Mouse (Mus musculus) megakaryocyte-erythroid progenitor cell, adult 5-6 weeks (primary cell): ENCODE data around the gene Timm10. TPM values are rescaled to one million over a fixed set of nuclear protein-coding genes. Genes with fewer than 3 reads are reported as not detected.
A peak's percentile ranks its signal among the peaks of the same experiment; 100 is the strongest.

ENCODE experiments used
- ATAC-seq: replicated peaks from 2 replicates; pipeline ENCODE4 v1.8.0; 2016; ENCODE audit warnings: mild to moderate bottlenecking, inconsistent platforms; ENCODE audit not compliant: severe bottlenecking, poor library complexity, low FRiP score, low TSS enrichment
- total RNA-seq, 2 experiments: library from RNA; stranded (forward) in 1 of 2; stranded (reverse) in 1 of 2; fragments of 200-1000, 215-1000 nt in 1 of 2; fragments of >200 nt in 1 of 2; fragmentation: Nextera tagmentation in 1 of 2; gene quantifications; 2 replicates each; pipeline ENCODE4 v1.2.3; 2014 to 2017

The Timm10 gene
- total RNA-seq, 2 experiments from 2014 or later, result 88.0 to 91.6 TPM

GRCm38 (mm10) chr2:84810886-84811577 is 15.8 kb upstream of the Timm10 start:
- ATAC-seq, result peak; percentile 52

- peak; percentile 87 for ATAC-seq
These were observed 14.9 kb upstream of the Timm10 start for GRCm38 (mm10) chr2:84811880-84812279.

GRCm38 (mm10) chr2:84812676-84813075 is 14.1 kb upstream of the Timm10 start:
- no peak for ATAC-seq

DNA sequence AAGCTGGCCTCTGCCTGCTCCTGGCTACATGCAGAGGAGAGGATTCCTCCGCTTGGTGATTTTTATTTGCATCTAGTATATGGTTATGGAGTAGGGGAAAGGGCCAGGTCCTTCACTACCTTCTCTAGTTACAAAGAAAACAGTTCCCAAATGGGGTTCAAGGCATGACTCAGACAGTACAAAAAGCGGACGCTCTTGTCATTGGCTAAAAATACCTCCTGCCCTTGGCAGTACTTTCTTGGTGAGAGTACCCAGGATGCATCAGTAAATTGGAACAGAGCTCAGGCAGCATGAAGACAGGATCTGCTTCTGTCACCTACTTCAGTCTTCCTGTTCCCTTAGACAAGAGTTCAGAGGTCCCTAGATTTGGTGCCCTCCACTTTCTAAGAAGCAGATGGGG is 6.9 kb upstream of the Timm10 start:
- no peak for ATAC-seq

GRCm38 (mm10) chr2:84822552-84822951 is 4.2 kb upstream of the Timm10 start, which contains the start of gene Smtnl1:
Gene Smtnl1, minus strand, starts transcription at chr2:84822652.
- no peak for ATAC-seq

DNA sequence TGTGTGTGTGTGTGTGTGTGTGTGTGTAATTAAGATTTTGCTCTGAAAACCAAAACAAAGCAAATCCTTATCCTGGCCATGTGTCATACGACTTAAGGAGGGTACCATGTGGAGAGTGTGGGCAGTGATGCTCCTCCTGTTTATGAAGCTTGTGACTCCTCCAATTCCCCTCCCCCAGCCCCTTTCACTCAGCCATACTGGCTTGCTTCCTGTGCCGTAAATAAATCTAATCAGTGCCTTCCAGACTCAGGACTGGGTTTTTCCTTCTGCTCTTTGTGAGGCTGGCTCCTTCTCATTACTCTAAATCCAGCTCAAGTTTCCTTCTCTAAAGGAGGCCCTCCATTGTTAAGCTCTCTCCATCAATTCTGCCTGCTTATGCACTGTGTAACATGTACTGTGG is 3.6 kb upstream of the Timm10 start:
- ATAC-seq, result no peak

- ATAC-seq, result peak; percentile 64
These were observed 605 bp downstream of the Timm10 start for GRCm38 (mm10) chr2:84827283-84827920.

GRCm38 (mm10) chr2:84831666-84832391 is 5.0 kb downstream of the Timm10 start:
- peak; percentile 51 for ATAC-seq

- ATAC-seq, result no peak
These were observed 10.3 kb downstream of the Timm10 start for GRCm38 (mm10) chr2:84837107-84837506.

GRCm38 (mm10) chr2:84837817-84838592 is 11.2 kb downstream of the Timm10 start:
- ATAC-seq, result no peak

DNA sequence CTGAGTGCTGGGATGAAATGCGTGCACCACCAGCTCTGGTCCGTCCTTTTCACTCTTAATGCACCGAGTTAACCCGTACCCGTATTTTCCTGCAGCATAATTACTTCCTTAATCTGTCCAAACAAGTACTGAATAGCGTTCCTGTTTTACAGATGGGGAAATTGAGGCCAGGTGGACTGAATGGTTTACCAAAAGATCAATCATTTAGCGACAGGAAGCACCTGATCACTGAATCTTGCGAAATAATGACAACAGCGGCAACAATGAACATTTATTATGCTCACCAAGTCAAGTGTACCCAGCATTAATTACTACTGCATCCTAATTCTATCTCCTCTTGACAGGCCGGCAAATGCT is 11.8 kb downstream of the Timm10 start, which contains the start of gene Slc43a1:
Gene Slc43a1 (plus strand): TSS at position 258 of the 357 bp plus-strand sequence.
- ATAC-seq, result no peak

GRCm38 (mm10) chr2:84838993-84839980 is 12.5 kb downstream of the Timm10 start:
- ATAC-seq, result 0 out of 2 replicates have a peak, but pooled peaks have one; percentile 12

- peak; percentile 53 for ATAC-seq
These were observed 13.4 kb downstream of the Timm10 start for GRCm38 (mm10) chr2:84840016-84840747.

GRCm38 (mm10) chr2:84840748-84841563 is 14.2 kb downstream of the Timm10 start:
- ATAC-seq, result peak; percentile 17; the same call in 1 of the 2 replicates

DNA sequence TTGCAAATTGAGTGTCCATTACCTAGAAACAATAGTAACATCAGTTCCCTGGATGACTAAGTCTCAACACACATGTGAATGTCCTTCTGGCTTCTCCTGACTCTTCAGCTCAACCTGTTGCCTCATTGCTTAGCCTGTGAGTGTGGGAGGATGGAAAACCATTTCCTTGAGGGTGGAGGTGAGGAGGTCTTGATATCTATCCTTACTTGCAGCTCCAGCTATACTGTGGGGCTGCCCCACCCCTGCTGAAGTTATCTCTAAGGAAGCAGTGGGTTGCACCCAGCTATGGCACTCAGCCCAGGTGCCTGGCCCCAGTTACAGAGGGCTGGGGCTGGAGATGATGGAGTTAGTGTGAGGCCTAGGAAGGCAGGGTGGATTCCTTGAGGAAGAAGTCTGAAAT is 15.1 kb downstream of the Timm10 start:
- ATAC-seq, result peak; percentile 88

DNA sequence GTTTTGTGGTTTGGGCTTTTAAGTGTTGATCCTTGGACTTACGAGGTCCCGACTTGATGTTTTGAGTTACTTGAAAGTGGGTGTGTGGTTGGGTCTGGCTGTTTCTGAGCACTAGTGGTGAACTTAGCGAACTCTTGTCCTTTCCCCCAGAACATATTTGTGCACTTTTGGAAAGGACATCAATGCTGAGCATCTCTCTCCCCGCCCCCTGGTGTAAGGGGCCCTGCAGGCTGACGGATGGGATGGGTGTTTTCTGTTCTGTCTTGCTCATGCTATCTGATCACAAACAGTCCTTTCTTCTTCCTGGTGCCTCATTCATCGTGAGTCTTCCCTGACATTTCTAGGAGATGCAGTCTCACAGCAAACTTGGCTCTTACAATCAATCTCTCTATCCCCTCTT is 16.9 kb downstream of the Timm10 start:
- no peak for ATAC-seq

DNA sequence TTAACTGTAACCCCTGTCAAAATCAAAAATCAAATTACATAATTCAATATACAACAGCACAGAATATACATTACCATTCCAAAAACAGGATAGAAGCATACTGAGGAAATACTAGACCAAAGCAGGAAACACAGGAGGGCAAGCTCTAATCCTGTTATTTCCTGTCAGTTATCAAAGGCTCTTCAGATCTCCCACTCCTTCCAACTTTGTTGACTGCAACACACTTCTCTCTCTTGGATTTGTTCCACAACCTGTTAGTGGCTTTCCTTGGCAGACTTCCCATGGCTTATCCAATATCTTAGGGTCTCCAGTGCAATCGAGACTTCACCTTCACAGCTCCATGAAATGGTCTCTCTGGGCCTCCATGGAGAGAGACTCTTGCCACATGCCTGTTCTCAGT is 18.4 kb downstream of the Timm10 start:
- ATAC-seq, result no peak
